Mouse (Mus musculus) large intestine, adult 2 months (tissue): ENCODE data around the gene Zfp866. TPM values are rescaled to one million over a fixed set of nuclear protein-coding genes. Genes with fewer than 3 reads are reported as not detected.

Source experiments
- DNase-seq: peaks from one replicate; pipeline ENCODE4 v3.0.0-alpha.2; 2012; ENCODE audit warnings: low read depth, low spot score
- WGBS: fragments of 180-500 bp; shearing (Covaris S2); methylation state at CpG from one replicate; pipeline ENCODE4 v1.1.7; 2018; 5-methylcytosine and 5-hydroxymethylcytosine counted together
- polyA plus RNA-seq: library from polyadenylated mRNA; depleted of rRNA; stranded (reverse); fragments of >200 nt; gene quantifications from 2 replicates; pipeline ENCODE4 v1.2.3, GENCODE M21; 2012

Zfp866 gene
- polyA plus RNA-seq, 1 experiment, result 6.0 TPM

- no peak for DNase-seq
- 91% methylated on average over 5 of the region's 5 CpGs for WGBS
Observed at GRCm38 (mm10) chr8:69799946-69800345, 9.0 kb upstream of the Zfp866 start.

- WGBS, result 93% methylated on average over 8 of the region's 8 CpGs
- DNase-seq, result no peak
Observed at GRCm38 (mm10) chr8:69799261-69799660, 8.3 kb upstream of the Zfp866 start.

GRCm38 (mm10) chr8:69797661-69798060, 6.7 kb upstream of the Zfp866 start:
- DNase-seq, result no peak
- 93% methylated on average over 10 of the region's 10 CpGs for WGBS

GRCm38 (mm10) chr8:69796721-69797345, 5.9 kb upstream of the Zfp866 start:
- 95% methylated on average over 16 of the region's 16 CpGs for WGBS
- DNase-seq, result no peak

GRCm38 (mm10) chr8:69794901-69795300, 3.9 kb upstream of the Zfp866 start:
- 94% methylated on average over 6 of the region's 6 CpGs for WGBS
- no peak for DNase-seq

GRCm38 (mm10) chr8:69794096-69794495, 3.1 kb upstream of the Zfp866 start:
- WGBS, result 89% methylated on average over 3 of the region's 3 CpGs
- no peak for DNase-seq

- 91% methylated on average over 4 of the region's 4 CpGs for WGBS
- no peak for DNase-seq
Observed at GRCm38 (mm10) chr8:69793666-69794065, 2.7 kb upstream of the Zfp866 start.

GRCm38 (mm10) chr8:69791415-69792068, 564 bp upstream of the Zfp866 start:
- no peak for DNase-seq
- under 1% methylated on average over 48 of the region's 48 CpGs for WGBS

GRCm38 (mm10) chr8:69790364-69790763, 614 bp downstream of the Zfp866 start:
- WGBS, result 20% methylated on average over 11 of the region's 11 CpGs
- no peak for DNase-seq

GRCm38 (mm10) chr8:69789731-69790130, 1.2 kb downstream of the Zfp866 start:
- WGBS, result 60% methylated on average over 5 of the region's 5 CpGs
- DNase-seq, result no peak

- DNase-seq, result no peak
- 87% methylated on average over 5 of the region's 5 CpGs for WGBS
Observed at GRCm38 (mm10) chr8:69789105-69789504, 1.9 kb downstream of the Zfp866 start.

GRCm38 (mm10) chr8:69777111-69777510, 13.9 kb downstream of the Zfp866 start:
- no peak for DNase-seq
- 64% methylated on average over 11 of the region's 12 CpGs for WGBS

GRCm38 (mm10) chr8:69775149-69775534, 15.8 kb downstream of the Zfp866 start:
- WGBS, result 44% methylated on average over 2 of the region's 2 CpGs
- no peak for DNase-seq

GRCm38 (mm10) chr8:69774503-69775148, 16.4 kb downstream of the Zfp866 start, which contains the start of gene Gm20422:
Gm20422 (minus strand) TSS chr8:69774886.
- WGBS, result under 1% methylated on average over 41 of the region's 41 CpGs
- peak; percentile 97 for DNase-seq

GRCm38 (mm10) chr8:69772106-69772505, 18.9 kb downstream of the Zfp866 start:
- WGBS, result 90% methylated on average over 2 of the region's 2 CpGs
- no peak for DNase-seq

- 80% methylated on average over 9 of the region's 9 CpGs for whole genome bisulfite sequencing
- DNase-seq, result no peak
Observed at GRCm38 (mm10) chr8:69771221-69771620, 19.8 kb downstream of the Zfp866 start.

GRCm38 (mm10) chr8:69761814-69762445, 29.0 kb downstream of the Zfp866 start:
- DNase-seq, result no peak
- 95% methylated on average over 4 of the region's 4 CpGs for WGBS

GRCm38 (mm10) chr8:69758316-69758715, 32.7 kb downstream of the Zfp866 start:
- 79% methylated on average over 5 of the region's 5 CpGs for WGBS
- no peak for DNase-seq

GRCm38 (mm10) chr8:69752437-69752836, 38.5 kb downstream of the Zfp866 start:
- no peak for DNase-seq
- WGBS, result 91% methylated on average over 2 of the region's 2 CpGs
